Mouse (Mus musculus): ENCODE results near the gene Nr1d1.

- TF ChIP-seq CTCF (IDR thresholded peaks at IDR 0.05; ENCODE audit: insufficient read depth, low read length): no peak
- no peak for TF ChIP-seq POLR2A (IDR thresholded peaks at IDR 0.05; ENCODE audit: borderline replicate concordance, extremely low read depth, low read depth, low read length)
These were observed 35.6 kb upstream of the Nr1d1 start for GRCm38 (mm10) chr11:98810686-98811085.
